40 mouse cellular contexts compared by ENCODE assay signal in genomic region chr14:50356725-50357124, GRCm38 (mm10). TPM values are rescaled to one million over a fixed set of nuclear protein-coding genes. Genes with fewer than 3 reads are reported as not detected.
"Had no signal": no experiment of that assay in that cellular context is flagged by ENCODE, and none has a peak within 500 bp of the region (broad histone marks: within the 10 kb centered on the region; RNA-seq: fewer than 3 reads in every experiment).

No protein-coding gene starts in this region.

- H3K27ac ChIP-seq: embryonic facial prominence, embryonic 10.5 days; embryonic facial prominence, embryonic 12.5 days; embryonic facial prominence, embryonic 13.5 days; embryonic facial prominence, embryonic 15.5 days; forebrain, embryonic 10.5 days; forebrain, embryonic 12.5 days; forebrain, embryonic 13.5 days; forebrain, embryonic 15.5 days; gastrocnemius, adult 2 months; heart, adult 2 months had no signal

- ATAC-seq: forebrain, embryonic 13.5 days; forebrain, embryonic 14.5 days; forebrain, embryonic 15.5 days; forebrain, embryonic 16.5 days; forebrain, postnatal 0 days had no signal

- H3K27me3 ChIP-seq: embryonic facial prominence, embryonic 12.5 days; embryonic facial prominence, embryonic 13.5 days; embryonic facial prominence, embryonic 15.5 days; forebrain, embryonic 12.5 days; forebrain, embryonic 13.5 days; forebrain, embryonic 15.5 days had no signal

- DNase-seq: cerebellum, adult 2 months; cerebellum, adult 8-10 months; cerebellum, adult 9-10 months; cerebellum, adult 9-11 months; cerebellum, postnatal 10 days; cerebellum, postnatal 14 days; cerebellum, postnatal 25 days; cerebellum, postnatal 36 days; embryo, embryonic 11 days; forebrain, postnatal 0 days; gastrocnemius, adult 2 months; gastrocnemius, postnatal 10 days; gastrocnemius, postnatal 14 days; gastrocnemius, postnatal 25 days; gastrocnemius, postnatal 36 days; heart, adult 11 months; heart, adult 18-20 months; heart, adult 2 months had no signal

- H3K4me2 ChIP-seq: embryonic facial prominence, embryonic 12.5 days; embryonic facial prominence, embryonic 13.5 days; embryonic facial prominence, embryonic 15.5 days; forebrain, embryonic 12.5 days; forebrain, embryonic 13.5 days; forebrain, embryonic 15.5 days had no signal

- H3K9ac ChIP-seq: embryonic facial prominence, embryonic 12.5 days; embryonic facial prominence, embryonic 13.5 days; embryonic facial prominence, embryonic 15.5 days; forebrain, embryonic 12.5 days; forebrain, embryonic 13.5 days; forebrain, embryonic 15.5 days; forebrain, postnatal 0 days had no signal

- H3K4me3 ChIP-seq: embryonic facial prominence, embryonic 10.5 days; embryonic facial prominence, embryonic 12.5 days; embryonic facial prominence, embryonic 13.5 days; embryonic facial prominence, embryonic 15.5 days; erythroblast, embryonic 14.5 days; forebrain, embryonic 10.5 days; forebrain, embryonic 12.5 days; forebrain, embryonic 13.5 days; forebrain, embryonic 15.5 days; gastrocnemius, adult 2 months; heart, adult 2 months had no signal

- H3K36me3 ChIP-seq: embryonic facial prominence, embryonic 10.5 days; embryonic facial prominence, embryonic 12.5 days; embryonic facial prominence, embryonic 13.5 days; embryonic facial prominence, embryonic 15.5 days; forebrain, embryonic 10.5 days; forebrain, embryonic 12.5 days; forebrain, embryonic 15.5 days had no signal

- H3K9me3 ChIP-seq: embryonic facial prominence, embryonic 10.5 days; embryonic facial prominence, embryonic 12.5 days; embryonic facial prominence, embryonic 13.5 days; embryonic facial prominence, embryonic 15.5 days; forebrain, embryonic 12.5 days; forebrain, embryonic 15.5 days had no signal

- H3K4me1 ChIP-seq: embryonic facial prominence, embryonic 10.5 days; embryonic facial prominence, embryonic 12.5 days; embryonic facial prominence, embryonic 13.5 days; embryonic facial prominence, embryonic 15.5 days; forebrain, embryonic 10.5 days; forebrain, embryonic 12.5 days; forebrain, embryonic 13.5 days; forebrain, embryonic 15.5 days had no signal

RNA-seq across cellular contexts. Expression of gene Tlr11, which starts 1.0 kb away (rescaled TPM):
- total RNA-seq: common myeloid progenitor, adult 5-6 weeks; forebrain, postnatal 0 days; gastrocnemius, adult 18-20 months; gastrocnemius, adult 2 months; gastrocnemius, postnatal 10 days; gastrocnemius, postnatal 14 days; gastrocnemius, postnatal 25 days; gastrocnemius, postnatal 4 days; granulocyte monocyte progenitor cell, adult 5-6 weeks had no signal
- polyA plus RNA-seq: cerebellum, adult 2 months; cortical plate, adult 2 months; embryonic facial prominence, embryonic 10.5 days; embryonic facial prominence, embryonic 11.5 days; embryonic facial prominence, embryonic 12.5 days; embryonic facial prominence, embryonic 14.5 days; embryonic facial prominence, embryonic 15.5 days; erythroblast, embryonic 14.5 days; forebrain, embryonic 10.5 days; forebrain, embryonic 11.5 days; forebrain, embryonic 12.5 days; forebrain, embryonic 13.5 days; forebrain, embryonic 14.5 days; forebrain, embryonic 15.5 days; forebrain, embryonic 16.5 days; forebrain, postnatal 0 days; frontal cortex, adult 2 months had no signal

RNA-seq across cellular contexts. Expression of gene Olfr735, which starts 8.1 kb away (rescaled TPM):
- total RNA-seq: common myeloid progenitor, adult 5-6 weeks; forebrain, postnatal 0 days; gastrocnemius, adult 18-20 months; gastrocnemius, adult 2 months; gastrocnemius, adult 8-10 months; gastrocnemius, postnatal 10 days; gastrocnemius, postnatal 14 days; gastrocnemius, postnatal 25 days; gastrocnemius, postnatal 36 days; gastrocnemius, postnatal 4 days; granulocyte monocyte progenitor cell, adult 5-6 weeks; heart, adult 18-20 months; heart, adult 2 months had no signal
- polyA plus RNA-seq: cerebellum, adult 2 months; cortical plate, adult 2 months; embryonic facial prominence, embryonic 10.5 days; embryonic facial prominence, embryonic 11.5 days; embryonic facial prominence, embryonic 12.5 days; embryonic facial prominence, embryonic 13.5 days; embryonic facial prominence, embryonic 14.5 days; embryonic facial prominence, embryonic 15.5 days; erythroblast, embryonic 14.5 days; forebrain, embryonic 10.5 days; forebrain, embryonic 11.5 days; forebrain, embryonic 12.5 days; forebrain, embryonic 13.5 days; forebrain, embryonic 14.5 days; forebrain, embryonic 15.5 days; forebrain, embryonic 16.5 days; forebrain, postnatal 0 days; frontal cortex, adult 2 months; heart, adult 2 months had no signal

RNA-seq across cellular contexts. Expression of gene Olfr736, which starts 24.2 kb away (rescaled TPM):
- total RNA-seq: common myeloid progenitor, adult 5-6 weeks; forebrain, postnatal 0 days; gastrocnemius, adult 18-20 months; gastrocnemius, adult 2 months; gastrocnemius, adult 8-10 months; gastrocnemius, postnatal 10 days; gastrocnemius, postnatal 14 days; gastrocnemius, postnatal 25 days; gastrocnemius, postnatal 36 days; gastrocnemius, postnatal 4 days; granulocyte monocyte progenitor cell, adult 5-6 weeks; heart, adult 18-20 months; heart, adult 2 months had no signal
- polyA plus RNA-seq: cerebellum, adult 2 months; cortical plate, adult 2 months; embryonic facial prominence, embryonic 10.5 days; embryonic facial prominence, embryonic 11.5 days; embryonic facial prominence, embryonic 14.5 days; forebrain, embryonic 10.5 days; forebrain, embryonic 11.5 days; forebrain, embryonic 12.5 days; forebrain, embryonic 13.5 days; forebrain, embryonic 14.5 days; forebrain, embryonic 15.5 days; forebrain, embryonic 16.5 days; forebrain, postnatal 0 days; frontal cortex, adult 2 months; gonadal fat pad, adult 2 months; heart, adult 2 months had no signal

RNA-seq across cellular contexts. Expression of gene Olfr734, which starts 30.2 kb away (rescaled TPM):
- total RNA-seq: common myeloid progenitor, adult 5-6 weeks; forebrain, postnatal 0 days; gastrocnemius, adult 18-20 months; gastrocnemius, adult 2 months; gastrocnemius, adult 8-10 months; gastrocnemius, postnatal 10 days; gastrocnemius, postnatal 14 days; gastrocnemius, postnatal 25 days; gastrocnemius, postnatal 36 days; gastrocnemius, postnatal 4 days; granulocyte monocyte progenitor cell, adult 5-6 weeks; heart, adult 18-20 months; heart, adult 2 months had no signal
- polyA plus RNA-seq: cerebellum, adult 2 months; cortical plate, adult 2 months; embryonic facial prominence, embryonic 10.5 days; embryonic facial prominence, embryonic 11.5 days; embryonic facial prominence, embryonic 12.5 days; embryonic facial prominence, embryonic 13.5 days; embryonic facial prominence, embryonic 14.5 days; embryonic facial prominence, embryonic 15.5 days; erythroblast, embryonic 14.5 days; forebrain, embryonic 10.5 days; forebrain, embryonic 11.5 days; forebrain, embryonic 12.5 days; forebrain, embryonic 13.5 days; forebrain, embryonic 14.5 days; forebrain, embryonic 15.5 days; forebrain, embryonic 16.5 days; forebrain, postnatal 0 days; frontal cortex, adult 2 months; gonadal fat pad, adult 2 months; heart, adult 2 months had no signal

RNA-seq across cellular contexts. Expression of gene Olfr738, which starts 50.6 kb away (rescaled TPM):
- total RNA-seq: common myeloid progenitor, adult 5-6 weeks; forebrain, postnatal 0 days; gastrocnemius, adult 18-20 months; gastrocnemius, adult 2 months; gastrocnemius, adult 8-10 months; gastrocnemius, postnatal 10 days; gastrocnemius, postnatal 14 days; gastrocnemius, postnatal 25 days; gastrocnemius, postnatal 36 days; gastrocnemius, postnatal 4 days; granulocyte monocyte progenitor cell, adult 5-6 weeks; heart, adult 18-20 months; heart, adult 2 months had no signal
- polyA plus RNA-seq: cerebellum, adult 2 months; cortical plate, adult 2 months; embryonic facial prominence, embryonic 10.5 days; embryonic facial prominence, embryonic 11.5 days; embryonic facial prominence, embryonic 12.5 days; embryonic facial prominence, embryonic 13.5 days; embryonic facial prominence, embryonic 14.5 days; forebrain, embryonic 10.5 days; forebrain, embryonic 11.5 days; forebrain, embryonic 12.5 days; forebrain, embryonic 13.5 days; forebrain, embryonic 14.5 days; forebrain, embryonic 15.5 days; forebrain, embryonic 16.5 days; forebrain, postnatal 0 days; frontal cortex, adult 2 months; gonadal fat pad, adult 2 months; heart, adult 2 months had no signal
